In the genomic region with DNA sequence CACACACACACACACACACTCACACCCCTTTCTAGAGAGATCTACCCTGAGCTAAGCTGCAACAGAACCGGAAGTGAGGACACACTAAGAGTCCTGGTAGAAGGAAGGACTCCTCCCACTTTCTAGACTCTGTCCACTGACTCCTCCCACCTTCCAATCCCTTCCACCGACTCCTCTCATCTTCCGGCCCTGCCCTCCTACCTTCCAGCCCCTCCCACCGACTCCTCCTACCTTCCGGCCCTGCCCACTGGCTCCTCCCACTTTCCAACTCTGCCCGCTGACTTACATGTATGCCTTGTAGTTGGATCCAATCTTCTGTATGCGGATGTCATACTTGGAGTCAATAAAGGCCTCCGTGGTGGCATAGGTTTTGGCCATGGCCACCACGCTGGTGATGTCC, we compare ENCODE assay signal across 23 mouse cellular contexts. TPM values are rescaled to one million over a fixed set of nuclear protein-coding genes. Genes with fewer than 3 reads are reported as not detected.
A peak's percentile ranks its signal among the peaks of the same experiment; 100 is the strongest.
DNase-seq lines count a peak whose midpoint lies in the region; ATAC-seq and TF ChIP-seq lines count a peak whose summit lies in the region.
"Had no signal": no experiment of that assay in that cellular context is flagged by ENCODE, and none has a peak within 500 bp of the region (broad histone marks: within the 10 kb centered on the region; RNA-seq: fewer than 3 reads in every experiment).

No protein-coding gene starts in this region.

- no peaks in the 10 kb centered on the region for H3K4me1 ChIP-seq in liver, postnatal 0 days (ENCODE audit: insufficient read depth)
- no peaks in the 10 kb centered on the region for H3K4me1 ChIP-seq in E14TG2a.4 (replicated peaks; ENCODE audit: low read depth, low read length)
- no peaks in the 10 kb centered on the region for H3K4me1 ChIP-seq in forebrain, embryonic 16.5 days (replicated peaks; ENCODE audit: control insufficient read depth, insufficient read depth, low read length)
- H3K4me1 ChIP-seq: limb, embryonic 13.5 days; neural tube, embryonic 13.5 days had no signal

- no peak overlapping the region for H3K4me3 ChIP-seq in liver, postnatal 0 days (ENCODE audit: low read depth, low read length)
- H3K4me3 ChIP-seq in E14TG2a.4 (replicated peaks; ENCODE audit: low read length): 0 out of 2 replicates have a peak overlapping the region, but pooled peaks have one; percentile 17
- no peak overlapping the region for H3K4me3 ChIP-seq in forebrain, embryonic 16.5 days (replicated peaks; ENCODE audit: low read length)
- H3K4me3 ChIP-seq: erythroblast, embryonic 14.5 days; left cerebral cortex, adult 2 months; limb, embryonic 13.5 days; neural tube, embryonic 13.5 days had no signal

- no peak for ATAC-seq in liver, postnatal 0 days
- peak; percentile 41 for ATAC-seq in erythroblast, adult 5-6 weeks (replicated peaks; ENCODE audit: low FRiP score, poor library complexity, severe bottlenecking)
- no peak for ATAC-seq in forebrain, embryonic 16.5 days
- ATAC-seq: CD4-positive, CD25-positive, alpha-beta regulatory T cell, adult 4 months; forebrain, postnatal 0 days; hindbrain, embryonic 16.5 days; Patski had no signal

- H3K36me3 ChIP-seq in liver, postnatal 0 days (replicated peaks; ENCODE audit: insufficient read depth, low read length): no peaks in the 10 kb centered on the region
- H3K36me3 ChIP-seq in E14TG2a.4 (ENCODE audit: insufficient read depth, low read length): no peaks in the 10 kb centered on the region
- no peaks in the 10 kb centered on the region for H3K36me3 ChIP-seq in forebrain, embryonic 16.5 days (ENCODE audit: control insufficient read depth, insufficient read depth)
- H3K36me3 ChIP-seq: limb, embryonic 13.5 days; neural tube, embryonic 13.5 days had no signal

- H3K9me3 ChIP-seq in liver, postnatal 0 days (ENCODE audit: low read length): no peaks in the 10 kb centered on the region
- no peaks in the 10 kb centered on the region for H3K9me3 ChIP-seq in E14TG2a.4 (ENCODE audit: low read length)
- no peaks in the 10 kb centered on the region for H3K9me3 ChIP-seq in forebrain, embryonic 16.5 days (ENCODE audit: control insufficient read depth, low read length)
- H3K9me3 ChIP-seq: limb, embryonic 13.5 days; neural tube, embryonic 13.5 days had no signal

- TF ChIP-seq EP300 in liver, postnatal 0 days (IDR thresholded peaks at IDR 0.05; ENCODE audit: low read depth): no peak

- H3K27ac ChIP-seq in liver, postnatal 0 days (ENCODE audit: low read depth): no peak overlapping the region
- H3K27ac ChIP-seq in forebrain, embryonic 16.5 days (ENCODE audit: low read length): no peak overlapping the region
- H3K27ac ChIP-seq: left cerebral cortex, adult 2 months; limb, embryonic 13.5 days; neural tube, embryonic 13.5 days had no signal

- no peak overlapping the region for H3K9ac ChIP-seq in liver, postnatal 0 days (replicated peaks)
- no peak overlapping the region for H3K9ac ChIP-seq in forebrain, embryonic 16.5 days (replicated peaks; ENCODE audit: low read depth, low read length)
- H3K9ac ChIP-seq: forebrain, postnatal 0 days; limb, embryonic 13.5 days; neural tube, embryonic 13.5 days had no signal

- WGBS in liver, postnatal 0 days (ENCODE audit: insufficient replicate concordance): 74% methylated on average over 9 of the region's 9 CpGs
- 87% methylated on average over 9 of the region's 9 CpGs for WGBS in forebrain, embryonic 16.5 days

- no peak overlapping the region for H3K4me2 ChIP-seq in liver, postnatal 0 days (ENCODE audit: low read depth, low read length)
- no peak overlapping the region for H3K4me2 ChIP-seq in forebrain, embryonic 16.5 days (ENCODE audit: low read length)
- H3K4me2 ChIP-seq: limb, embryonic 13.5 days; neural tube, embryonic 13.5 days had no signal

- no peaks in the 10 kb centered on the region for H3K27me3 ChIP-seq in liver, postnatal 0 days (ENCODE audit: insufficient read depth, low read length)
- H3K27me3 ChIP-seq in E14TG2a.4 (ENCODE audit: insufficient read depth, low read length): no peaks in the 10 kb centered on the region
- no peaks in the 10 kb centered on the region for H3K27me3 ChIP-seq in forebrain, embryonic 16.5 days (replicated peaks; ENCODE audit: control insufficient read depth, insufficient read depth, low read length)
- H3K27me3 ChIP-seq: limb, embryonic 13.5 days; neural tube, embryonic 13.5 days; Patski had no signal

- no peak for TF ChIP-seq CTCF in liver, postnatal 0 days (IDR thresholded peaks at IDR 0.05; ENCODE audit: low read depth)
- no peak for TF ChIP-seq CTCF in E14TG2a.4 (conservative IDR thresholded peaks at IDR 0.05; ENCODE audit: low read length)

- peak; percentile 15 for DNase-seq in liver
- DNase-seq in liver, postnatal 0 days: no peak
- DNase-seq in 416B (ENCODE audit: low read depth): peak; percentile 38
- DNase-seq in adrenal gland, postnatal 10 days: no peak
- DNase-seq: cerebellum, postnatal 14 days; embryo, embryonic 11 days; forebrain, postnatal 0 days; heart, postnatal 4 days; kidney, adult 18-20 months; kidney, postnatal 25 days; lung, adult 18-20 months; retina, postnatal 1 day; right cerebral cortex, postnatal 4 days had no signal

RNA-seq across cellular contexts. Expression of a gene that starts 58.1 kb away (rescaled TPM):
- polyA plus RNA-seq in liver, postnatal 0 days (2015; fragmentation: Nextera tagmentation; extraction: Ambion mirVana): 28.7 and 28.9 TPM in 2 replicates
- 84.9 and 110 TPM in 2 replicates for total RNA-seq in erythroblast, adult 5-6 weeks (2015; ENCODE audit: low replicate concordance)
- total RNA-seq in erythroblast, adult 5-6 weeks (2017; ENCODE audit: low replicate concordance): 123 and 155 TPM in 2 replicates
- total RNA-seq in adrenal gland, postnatal 10 days (2021): 10 to 100 TPM; 23.8 to 31.9 TPM
- 14.9 and 16.2 TPM in 2 replicates for polyA plus RNA-seq in forebrain, embryonic 16.5 days (2015; fragmentation: Nextera tagmentation; extraction: Ambion mirVana)

Comparison
In these comparisons a context has a peak if more than half of its experiments do, and no peak if none do; other contexts are left out.
1. DNase-seq: peak in liver (single experiment) and 416B (single experiment); none in liver, postnatal 0 days (single experiment) and adrenal gland, postnatal 10 days (single experiment).